Mouse (Mus musculus): Measurements from ENCODE around the gene Adam33.

Gene Adam33

DNA sequence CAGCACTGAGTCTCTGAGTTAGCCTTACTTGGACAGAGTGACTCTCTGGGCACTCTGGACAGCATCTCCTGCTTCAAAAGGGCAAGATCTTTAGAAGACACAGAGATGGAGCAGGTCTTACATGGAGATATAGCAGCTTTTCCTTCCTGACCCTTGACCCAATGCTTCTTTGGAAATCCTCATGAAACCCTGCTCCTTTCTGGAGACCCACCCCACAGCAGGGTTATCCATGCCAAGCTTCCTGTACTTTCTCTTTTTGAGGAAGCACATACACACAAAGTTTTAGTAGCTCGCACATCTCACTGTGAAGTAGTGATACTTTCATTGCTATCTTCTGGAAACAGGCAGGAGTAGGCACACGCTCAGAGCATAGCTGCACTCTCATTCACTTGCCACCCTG, 38.4 kb downstream of the Adam33 start:
- no peak for DNase-seq

DNA sequence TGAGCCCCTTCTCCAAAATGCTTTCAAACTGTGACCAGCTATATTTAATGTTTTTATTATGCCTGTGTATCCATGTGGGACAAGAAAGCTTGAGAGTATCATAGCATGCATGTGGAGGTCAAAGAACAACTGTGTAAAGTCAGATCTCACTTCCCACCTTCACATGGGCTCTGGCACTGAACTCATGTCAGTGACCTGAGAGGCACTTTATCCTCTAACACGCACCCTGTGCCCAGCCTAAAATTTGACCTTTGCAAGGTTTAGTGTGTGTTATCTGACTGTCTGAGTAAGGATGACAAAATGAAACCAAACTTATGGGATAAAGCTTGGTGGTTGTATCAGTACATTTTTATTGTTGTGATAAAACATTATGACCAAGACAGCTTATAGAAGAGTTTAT, 53.0 kb downstream of the Adam33 start:
- no peak for DNase-seq

DNA sequence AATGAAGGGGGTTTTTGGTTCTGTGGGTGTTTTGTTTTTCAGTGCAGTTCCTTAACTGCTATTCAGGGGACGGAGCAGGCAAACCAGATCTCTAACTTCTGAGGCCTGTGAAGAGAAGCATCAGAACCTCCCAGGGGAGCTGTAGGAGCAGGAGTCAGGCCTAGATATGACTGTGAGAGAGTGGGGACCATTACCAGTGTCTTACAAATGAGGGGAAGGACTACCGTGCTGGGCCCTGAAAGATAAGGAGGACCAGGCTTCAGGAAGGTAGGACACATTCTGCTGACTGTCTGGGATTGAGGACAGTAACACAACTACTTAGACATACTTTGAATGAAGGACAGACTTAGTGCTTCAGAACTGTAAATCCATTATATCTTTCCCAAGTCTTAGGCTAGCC, 54.5 kb downstream of the Adam33 start:
- no peak for DNase-seq
